Mouse (Mus musculus) B cell, adult 62 days (primary cell): Measurements from ENCODE around the gene Ctla2a. TPM values are rescaled to one million over a fixed set of nuclear protein-coding genes. Genes with fewer than 3 reads are reported as not detected.

Source experiments
- total RNA-seq: library from RNA; stranded (reverse); gene quantifications from 4 replicates; pipeline ENCODE4 v1.2.4, GENCODE M21; 2023

Gene Ctla2a
- total RNA-seq, result 2.4 to 6.2 TPM (median 4.2 TPM) in 4 replicates

GRCm38 (mm10) chr13:60936500-60936901 is at the start of gene Ctla2a, which contains the start of gene Gm49391:
Gene Ctla2a (minus strand): TSS chr13:60936625.
Gene Gm49391 (minus strand): TSS chr13:60936571.

GRCm38 (mm10) chr13:60941884-60942283 is 5.5 kb upstream of the Ctla2a start, which contains the start of gene Tpbpa:
Gene Tpbpa (minus strand): TSS chr13:60941984.

GRCm38 (mm10) chr13:60935490-60935889 is 935 bp downstream of the Ctla2a start, which contains the start of gene Gm49393:
Gene Gm49393 (minus strand): TSS chr13:60935590.

GRCm38 (mm10) chr13:60904780-60905179 is 31.6 kb downstream of the Ctla2a start, which contains the start of gene Tpbpb:
Gene Tpbpb (minus strand): TSS chr13:60904880.

GRCm38 (mm10) chr13:60897328-60897727 is 39.1 kb downstream of the Ctla2a start, which contains the start of gene Ctla2b:
Gene Ctla2b (minus strand): TSS chr13:60897447.

GRCm38 (mm10) chr13:60896794-60897193 is 39.6 kb downstream of the Ctla2a start, which contains the start of gene Gm49392:
Gene Gm49392 (minus strand): TSS chr13:60896894.

Other genes starting within 250 kb of the Ctla2a start
- not detected in 4 replicates for gene BC051665, start 150.3 kb downstream of the Ctla2a start, total RNA-seq
- gene Ctsll3, start 133.8 kb downstream of the Ctla2a start, total RNA-seq, result 0.45 TPM in 1 of 4 replicates, not detected in the others
- gene 4930486L24Rik, start 72.2 kb downstream of the Ctla2a start, total RNA-seq, result not detected in 4 replicates
- not detected in 4 replicates for gene Gm49392, start 39.7 kb downstream of the Ctla2a start, total RNA-seq
- 0.98 to 1.3 TPM in 2 of 4 replicates, not detected in the others for gene Ctla2b, start 39.2 kb downstream of the Ctla2a start, total RNA-seq
- gene Tpbpb, start 31.7 kb downstream of the Ctla2a start, total RNA-seq, result not detected in 4 replicates
- gene Gm49393, start 1.0 kb downstream of the Ctla2a start, total RNA-seq, result not detected in 4 replicates
- gene Gm49391, start 54 bp downstream of the Ctla2a start, total RNA-seq, result 0.67 to 1.1 TPM in 2 of 4 replicates, not detected in the others
- gene Tpbpa, start 5.4 kb upstream of the Ctla2a start, total RNA-seq, result not detected in 4 replicates
- gene Ctsj, start 69.3 kb upstream of the Ctla2a start, total RNA-seq, result not detected in 4 replicates
- not detected in 4 replicates for gene Ctsq, start 104.0 kb upstream of the Ctla2a start, total RNA-seq
- gene Ctsr, start 227.6 kb upstream of the Ctla2a start, total RNA-seq, result not detected in 4 replicates